Mouse (Mus musculus) intestine, postnatal 0 days (tissue): Measurements from ENCODE around the gene Nf1. TPM values are rescaled to one million over a fixed set of nuclear protein-coding genes. Genes with fewer than 3 reads are reported as not detected.

Experiments used
- ATAC-seq: fragments of 200-750 bp; cut with Nextera tagmentation; 2 replicates; pipeline ENCODE4 v1.8.0; 2017; ENCODE audit warnings: mild to moderate bottlenecking, moderate TSS enrichment, moderate library complexity
- H3K27ac ChIP-seq: fragments of 300-500 bp; sonication (generic); 2 replicates; pipeline ENCODE4 v1.5.1; 2014; ENCODE audit warnings: mild to moderate bottlenecking, low read depth, low read length, moderate library complexity
- H3K27me3 ChIP-seq: fragments of 300-500 bp; sonication (generic); replicated peaks from 2 replicates; pipeline ENCODE4 v1.6.1; 2014; ENCODE audit warnings: low read length, mixed read lengths; ENCODE audit not compliant: control insufficient read depth, insufficient read depth
- H3K36me3 ChIP-seq: fragments of 300-500 bp; sonication (generic); 2 replicates; pipeline ENCODE4 v1.6.1; 2014; ENCODE audit warnings: mild to moderate bottlenecking, moderate library complexity; ENCODE audit not compliant: control insufficient read depth, insufficient read depth
- H3K4me1 ChIP-seq: fragments of 300-500 bp; sonication (generic); replicated peaks from 2 replicates; pipeline ENCODE4 v1.6.1; 2014; ENCODE audit warnings: antibody characterized with exemption, low read length, mixed read lengths; ENCODE audit not compliant: control insufficient read depth, insufficient read depth
- H3K4me2 ChIP-seq: fragments of 300-500 bp; sonication (generic); replicated peaks from 2 replicates; pipeline ENCODE4 v1.6.1; 2014; ENCODE audit warnings: low read depth, mild to moderate bottlenecking, moderate library complexity
- H3K4me3 ChIP-seq: fragments of 300-500 bp; sonication (generic); 2 replicates; pipeline ENCODE4 v1.5.1; 2014; ENCODE audit warnings: low read depth, low read length
- H3K9ac ChIP-seq: fragments of 300-500 bp; sonication (generic); 2 replicates; pipeline ENCODE4 v1.6.1; 2014; ENCODE audit warnings: mild to moderate bottlenecking, low read depth, low read length
- H3K9me3 ChIP-seq: fragments of 300-500 bp; sonication (generic); 2 replicates; pipeline ENCODE4 v1.6.1; 2016; ENCODE audit warnings: mixed run types; ENCODE audit not compliant: control insufficient read depth
- CTCF ChIP-seq: sonication (generic); IDR thresholded peaks from 2 replicates; pipeline ENCODE4 v1.5.1; 2016; ENCODE audit warnings: low read depth, mild to moderate bottlenecking, control low read depth, antibody characterized with exemption, moderate library complexity
- WGBS: fragments of 180-500 bp; shearing (Covaris S2); extraction: QIAGEN DNeasy Blood & Tissue Kit; methylation state at CpG from one replicate; pipeline ENCODE4 v1.1.7; 2014; 5-methylcytosine and 5-hydroxymethylcytosine counted together
- polyA plus RNA-seq: library from polyadenylated mRNA; unstranded; fragments of >200 nt; fragmentation: Nextera tagmentation; extraction: Ambion mirVana; gene quantifications from 2 replicates; pipeline ENCODE4 v1.2.1, GENCODE M21; 2015

The Nf1 gene
- polyA plus RNA-seq, 1 experiment from 2014 or later: 6.3 TPM

- TF ChIP-seq CTCF: no peak
- Histone ChIP-seq H3K4me2 (no peak overlapping the region), H3K4me1 (no peaks in the 10 kb centered on the region), H3K27me3 (no peaks in the 10 kb centered on the region), H3K9me3 (no peaks in the 10 kb centered on the region), H3K36me3 (0 out of 2 replicates have a peak, but pooled peaks cover 25% of the 10 kb centered on the region), H3K9ac (no peak overlapping the region), H3K4me3 (no peak overlapping the region), H3K27ac (no peak overlapping the region)
- ATAC-seq: no peak
- 96% methylated on average over 3 of the region's 3 CpGs for WGBS
Measured at GRCm38 (mm10) chr11:79536293-79536692, 196.8 kb downstream of the Nf1 start.

GRCm38 (mm10) chr11:79552622-79553021, 213.1 kb downstream of the Nf1 start:
- Histone ChIP-seq H3K4me1 (no peaks in the 10 kb centered on the region), H3K36me3 (peaks cover 55% of the 10 kb centered on the region), H3K4me3 (no peak overlapping the region), H3K9ac (no peak overlapping the region), H3K4me2 (no peak overlapping the region), H3K27ac (no peak overlapping the region), H3K9me3 (no peaks in the 10 kb centered on the region), H3K27me3 (no peaks in the 10 kb centered on the region)
- 38% methylated on average over 1 of the region's 1 CpGs for WGBS
- no peak for ATAC-seq
- TF ChIP-seq CTCF: no peak

- Histone ChIP-seq H3K4me2 (no peak overlapping the region), H3K4me1 (no peaks in the 10 kb centered on the region), H3K27ac (no peak overlapping the region), H3K4me3 (no peak overlapping the region), H3K9me3 (no peaks in the 10 kb centered on the region), H3K9ac (no peak overlapping the region), H3K27me3 (no peaks in the 10 kb centered on the region), H3K36me3 (peaks cover 44% of the 10 kb centered on the region)
- TF ChIP-seq CTCF: no peak
- ATAC-seq: no peak
- WGBS: 86% methylated on average over 4 of the region's 4 CpGs
Measured at GRCm38 (mm10) chr11:79560536-79560935, 221.0 kb downstream of the Nf1 start.

- H3K9ac ChIP-seq: no peak overlapping the region
- no peak overlapping the region for H3K27ac ChIP-seq
- peaks cover 48% of the 10 kb centered on the region for H3K36me3 ChIP-seq
- no peaks in the 10 kb centered on the region for H3K4me1 ChIP-seq
- no peak for ATAC-seq
- no peak overlapping the region for H3K4me3 ChIP-seq
- TF ChIP-seq CTCF: no peak
- no peaks in the 10 kb centered on the region for H3K27me3 ChIP-seq
- H3K4me2 ChIP-seq: no peak overlapping the region
- H3K9me3 ChIP-seq: no peaks in the 10 kb centered on the region
- 89% methylated on average over 7 of the region's 7 CpGs for WGBS
Measured at GRCm38 (mm10) chr11:79563493-79563892, 224.0 kb downstream of the Nf1 start.

GRCm38 (mm10) chr11:79566947-79567346, 227.5 kb downstream of the Nf1 start:
- H3K9me3 ChIP-seq: no peaks in the 10 kb centered on the region
- no peak overlapping the region for H3K9ac ChIP-seq
- H3K4me2 ChIP-seq: no peak overlapping the region
- H3K27ac ChIP-seq: no peak overlapping the region
- TF ChIP-seq CTCF: no peak
- WGBS: 57% methylated on average over 1 of the region's 1 CpGs
- H3K27me3 ChIP-seq: no peaks in the 10 kb centered on the region
- H3K4me1 ChIP-seq: no peaks in the 10 kb centered on the region
- no peak overlapping the region for H3K4me3 ChIP-seq
- peaks cover 46% of the 10 kb centered on the region for H3K36me3 ChIP-seq
- no peak for ATAC-seq

- Histone ChIP-seq H3K9me3 (no peaks in the 10 kb centered on the region), H3K27me3 (no peaks in the 10 kb centered on the region), H3K4me2 (no peak overlapping the region), H3K27ac (no peak overlapping the region), H3K36me3 (peaks cover 53% of the 10 kb centered on the region), H3K4me3 (no peak overlapping the region), H3K9ac (no peak overlapping the region), H3K4me1 (no peaks in the 10 kb centered on the region)
- ATAC-seq: no peak
- WGBS: 80% methylated on average over 11 of the region's 11 CpGs
- TF ChIP-seq CTCF: no peak
Measured at GRCm38 (mm10) chr11:79568197-79568911, 228.9 kb downstream of the Nf1 start.
